Mouse (Mus musculus) kidney, embryonic 15.5 days (tissue): ENCODE measurements around the gene Mex3d. TPM values are rescaled to one million over a fixed set of nuclear protein-coding genes. Genes with fewer than 3 reads are reported as not detected.
A peak's percentile ranks its signal among the peaks of the same experiment; 100 is the strongest.

Experiments used
- ATAC-seq: fragments of 200-750 bp; cut with Nextera tagmentation; replicated peaks from 2 replicates; pipeline ENCODE4 v1.8.0; 2017; ENCODE audit warnings: moderate TSS enrichment; ENCODE audit not compliant: low FRiP score
- H3K27ac ChIP-seq: fragments of 300-500 bp; sonication (generic); 2 replicates; pipeline ENCODE4 v1.5.1; 2015; ENCODE audit warnings: mild to moderate bottlenecking, inconsistent platforms
- H3K27me3 ChIP-seq: fragments of 300-500 bp; sonication (generic); 2 replicates; pipeline ENCODE4 v1.6.1; 2015; ENCODE audit warnings: inconsistent platforms
- H3K36me3 ChIP-seq: fragments of 300-500 bp; sonication (generic); 2 replicates; pipeline ENCODE4 v1.6.1; 2015; ENCODE audit warnings: inconsistent platforms
- H3K4me1 ChIP-seq: fragments of 300-500 bp; sonication (generic); 2 replicates; pipeline ENCODE4 v1.6.1; 2015; ENCODE audit warnings: inconsistent platforms
- H3K4me2 ChIP-seq: fragments of 300-500 bp; sonication (generic); 2 replicates; pipeline ENCODE4 v1.6.1; 2015; ENCODE audit warnings: moderate library complexity, mild to moderate bottlenecking, inconsistent platforms
- H3K4me3 ChIP-seq: fragments of 300-500 bp; sonication (generic); replicated peaks from 2 replicates; pipeline ENCODE4 v1.5.1; 2015; ENCODE audit warnings: mild to moderate bottlenecking, inconsistent platforms
- H3K9ac ChIP-seq: fragments of 300-500 bp; sonication (generic); 2 replicates; pipeline ENCODE4 v1.6.1; 2015; ENCODE audit warnings: mild to moderate bottlenecking, inconsistent platforms
- H3K9me3 ChIP-seq: fragments of 300-500 bp; sonication (generic); replicated peaks from 2 replicates; pipeline ENCODE4 v1.6.1; 2016; ENCODE audit warnings: inconsistent platforms
- WGBS: fragments of 180-500 bp; shearing (Covaris S2); methylation state at CpG from one replicate; pipeline ENCODE4 v1.1.7; 2015; ENCODE audit warnings: mixed read lengths; 5-methylcytosine and 5-hydroxymethylcytosine counted together
- polyA plus RNA-seq: library from polyadenylated mRNA; unstranded; fragments of >200 nt; fragmentation: Nextera tagmentation; extraction: Ambion mirVana; gene quantifications from 2 replicates; pipeline ENCODE4 v1.2.1, GENCODE M21; 2015

Mex3d gene
- polyA plus RNA-seq, 1 experiment from 2014 or later, result 7.1 TPM

DNA sequence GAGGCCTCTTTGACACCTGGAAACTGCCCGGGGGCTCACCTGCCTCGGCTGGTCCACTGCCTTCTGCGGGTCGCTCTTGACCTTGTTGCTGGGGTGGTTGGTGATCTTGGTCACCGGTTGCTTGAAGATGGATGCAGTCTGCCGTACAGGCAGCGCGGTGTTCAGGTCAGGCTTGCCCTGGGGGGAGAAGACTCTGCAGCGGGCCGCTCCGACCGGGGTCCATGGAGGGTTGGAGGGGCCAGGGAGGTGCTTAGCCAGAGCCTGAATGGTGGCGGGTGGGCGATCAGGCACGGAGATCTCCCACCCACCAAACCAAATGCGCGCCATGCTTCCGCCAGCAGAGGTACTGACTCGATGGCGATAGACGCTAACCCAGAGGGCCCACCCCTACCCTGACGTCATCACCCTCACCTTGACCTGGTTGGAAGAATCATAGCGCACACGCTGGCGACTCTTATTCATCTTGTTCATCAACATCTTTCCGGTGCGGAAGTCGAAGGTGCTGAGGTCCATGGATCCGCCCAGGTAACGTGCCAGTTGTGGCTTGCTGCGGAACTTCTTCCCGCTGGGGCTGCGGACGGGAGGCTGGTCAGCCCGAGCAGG, 7.7 kb upstream of the Mex3d start:
- H3K27me3 ChIP-seq, result no peaks in the 10 kb centered on the region
- H3K9me3 ChIP-seq, result no peaks in the 10 kb centered on the region
- H3K4me3 ChIP-seq, result no peak overlapping the region
- H3K4me2 ChIP-seq, result no peak overlapping the region
- WGBS, result 92% methylated on average over 35 of the region's 35 CpGs
- no peak for ATAC-seq
- H3K9ac ChIP-seq, result no peak overlapping the region
- no peak overlapping the region for H3K27ac ChIP-seq
- peaks cover 24% of the 10 kb centered on the region for H3K4me1 ChIP-seq
- peaks cover 70% of the 10 kb centered on the region for H3K36me3 ChIP-seq

DNA sequence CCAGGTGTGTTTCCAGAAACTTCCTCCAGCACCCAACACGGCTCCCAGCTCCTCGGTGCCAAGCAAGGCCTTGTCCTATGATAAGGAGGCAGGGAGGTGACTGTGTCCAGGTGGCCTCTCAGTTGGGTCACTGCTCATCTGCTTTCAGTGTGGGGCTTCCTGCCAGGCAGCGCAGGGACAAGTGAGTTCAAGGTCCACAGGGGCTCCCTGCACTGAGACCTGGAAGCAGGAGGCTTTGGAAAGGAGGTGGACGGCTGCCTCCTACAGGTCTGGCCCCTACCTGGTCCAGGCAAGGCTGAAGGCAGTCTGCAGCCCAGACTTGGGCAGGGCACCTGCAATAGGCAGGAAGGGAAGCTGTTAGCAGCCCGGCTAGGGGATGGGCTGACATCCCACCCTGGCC, 5.2 kb upstream of the Mex3d start:
- H3K4me2 ChIP-seq, result no peak overlapping the region
- H3K4me3 ChIP-seq, result no peak overlapping the region
- H3K9ac ChIP-seq, result no peak overlapping the region
- no peaks in the 10 kb centered on the region for H3K27me3 ChIP-seq
- 88% methylated on average over 5 of the region's 5 CpGs for WGBS
- peaks cover 31% of the 10 kb centered on the region for H3K4me1 ChIP-seq
- H3K9me3 ChIP-seq, result no peaks in the 10 kb centered on the region
- H3K36me3 ChIP-seq, result peaks cover 73% of the 10 kb centered on the region
- ATAC-seq, result no peak
- no peak overlapping the region for H3K27ac ChIP-seq

DNA sequence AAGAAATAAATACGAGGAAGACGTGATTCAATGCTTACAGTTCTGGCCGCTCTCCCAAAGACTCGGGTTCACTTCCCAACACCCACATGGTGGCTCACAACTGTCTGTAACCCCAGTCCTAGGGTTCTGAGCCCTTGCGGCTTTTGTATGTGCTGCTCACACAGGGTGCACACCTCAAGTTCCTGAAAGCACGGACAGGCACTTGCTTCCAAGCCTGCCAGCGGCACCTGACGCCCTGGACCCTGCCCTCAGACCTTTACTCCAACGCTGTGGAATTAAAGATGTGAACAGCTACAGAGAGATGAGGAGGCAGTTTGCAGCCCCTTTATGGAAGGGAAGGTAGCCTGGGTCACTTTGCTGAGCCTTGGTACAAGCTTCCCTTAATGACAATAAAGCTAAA, 3.2 kb upstream of the Mex3d start:
- 83% methylated on average over 9 of the region's 9 CpGs for WGBS
- peaks cover 21% of the 10 kb centered on the region for H3K4me1 ChIP-seq
- H3K9me3 ChIP-seq, result no peaks in the 10 kb centered on the region
- H3K9ac ChIP-seq, result no peak overlapping the region
- peaks cover 59% of the 10 kb centered on the region for H3K36me3 ChIP-seq
- H3K4me3 ChIP-seq, result no peak overlapping the region
- H3K27ac ChIP-seq, result no peak overlapping the region
- no peak overlapping the region for H3K4me2 ChIP-seq
- ATAC-seq, result no peak
- no peaks in the 10 kb centered on the region for H3K27me3 ChIP-seq

DNA sequence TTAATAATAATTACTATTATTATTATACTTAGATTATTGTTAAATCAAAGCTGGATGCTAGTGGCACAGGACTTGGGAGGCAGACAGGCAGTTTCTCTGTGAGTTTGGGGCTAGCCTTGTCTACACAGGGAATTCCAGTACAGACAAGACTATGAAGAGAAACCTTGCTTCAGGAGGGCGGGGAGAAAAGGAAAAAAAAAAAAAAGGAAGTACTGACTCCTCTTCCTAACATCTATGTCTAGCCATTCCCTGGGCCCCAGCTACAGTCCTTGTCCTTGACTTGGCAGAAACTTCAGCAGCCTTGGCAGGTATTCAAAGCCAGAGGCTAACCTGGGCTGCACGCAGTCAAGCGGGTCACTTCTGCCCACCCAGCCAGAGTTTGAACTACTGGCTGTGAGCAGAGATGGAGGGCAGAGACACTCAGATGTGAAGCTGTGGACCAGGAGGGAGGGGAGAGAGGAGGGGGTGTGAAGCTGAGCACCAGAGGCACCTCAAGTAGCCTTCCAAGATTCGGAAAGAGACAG, 1.8 kb upstream of the Mex3d start:
- Histone ChIP-seq H3K36me3 (peaks cover 51% of the 10 kb centered on the region), H3K4me3 (no peak overlapping the region), H3K27ac (no peak overlapping the region), H3K9me3 (no peaks in the 10 kb centered on the region), H3K4me1 (peaks cover 35% of the 10 kb centered on the region), H3K9ac (no peak overlapping the region), H3K27me3 (no peaks in the 10 kb centered on the region), H3K4me2 (no peak overlapping the region)
- 66% methylated on average over 4 of the region's 4 CpGs for WGBS
- no peak for ATAC-seq

DNA sequence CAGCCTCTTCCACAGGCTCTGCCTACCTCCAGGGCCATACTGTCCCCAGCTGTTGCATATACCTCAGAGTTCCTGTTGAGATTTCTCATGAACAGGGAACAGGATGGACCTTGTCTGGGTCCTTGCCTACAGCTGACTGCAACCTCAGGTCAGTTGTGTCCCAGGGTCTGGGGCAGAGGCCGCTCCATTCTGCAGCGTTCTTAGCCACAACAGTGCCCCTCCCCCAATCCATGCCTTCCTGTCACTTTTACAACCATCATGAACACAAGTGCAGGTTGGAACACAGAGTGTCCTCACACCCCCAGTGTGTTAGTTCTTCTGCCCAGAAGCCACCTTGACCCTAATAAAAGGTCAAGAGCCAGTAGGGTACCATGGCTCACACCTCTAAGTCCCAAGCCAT, 1.3 kb upstream of the Mex3d start:
- WGBS, result 13% methylated on average over 2 of the region's 2 CpGs
- Histone ChIP-seq H3K4me2 (peak overlapping the region; percentile 97), H3K27ac (peak overlapping the region; percentile 83; the same call in 1 of the 2 replicates)

DNA sequence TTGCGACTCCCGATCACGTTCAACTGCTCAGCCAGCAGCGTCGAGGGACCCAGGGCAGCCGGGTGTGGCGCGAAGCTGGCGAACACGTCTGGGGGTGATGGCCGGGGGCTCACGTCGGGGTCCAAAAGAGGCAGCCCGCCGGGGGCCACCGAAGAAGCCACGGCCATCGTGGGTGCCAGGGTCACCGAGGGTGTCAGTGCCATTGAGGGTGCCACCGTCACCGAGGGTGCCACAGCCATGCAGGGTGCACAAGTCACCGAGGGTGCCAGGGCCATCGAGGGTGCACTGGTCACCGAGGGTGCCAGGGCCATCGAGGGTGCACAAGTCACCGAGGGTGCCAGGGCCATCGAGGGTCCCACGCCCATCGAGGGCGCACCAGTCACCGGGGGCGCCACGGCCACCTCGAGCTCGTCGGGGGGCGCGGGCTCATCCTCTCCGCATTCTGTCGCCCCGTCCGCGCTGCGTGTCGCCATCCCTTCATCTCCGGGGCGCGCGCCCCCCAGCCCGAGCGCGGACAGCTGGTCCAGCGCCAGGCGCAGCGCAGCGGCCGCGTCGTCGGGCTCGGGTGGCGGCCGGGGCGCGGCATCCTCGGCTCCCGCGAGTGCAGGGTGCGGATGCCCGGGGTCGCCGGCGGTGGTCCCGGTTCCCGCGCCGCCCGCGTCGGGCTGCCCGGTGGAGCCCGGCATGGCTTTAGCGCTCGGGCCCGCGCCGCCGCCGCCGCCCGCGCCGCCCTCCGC, 556 bp downstream of the Mex3d start:
- peaks cover 50% of the 10 kb centered on the region for H3K36me3 ChIP-seq
- H3K27ac ChIP-seq, result peak overlapping the region; percentile 91
- H3K4me1 ChIP-seq, result peaks cover 49% of the 10 kb centered on the region
- ATAC-seq, result peak; percentile 1
- WGBS, result under 1% methylated on average over 86 of the region's 94 CpGs
- no peaks in the 10 kb centered on the region for H3K27me3 ChIP-seq
- peak overlapping the region; percentile 88 for H3K4me2 ChIP-seq
- peak overlapping the region; percentile 96 for H3K9ac ChIP-seq
- no peaks in the 10 kb centered on the region for H3K9me3 ChIP-seq
- peak overlapping the region; percentile 74 for H3K4me3 ChIP-seq

More for the DNA sequence above, 1.3 kb upstream of the Mex3d start:
- Histone ChIP-seq H3K4me3 (0 out of 2 replicates have a peak overlapping the region, but pooled peaks have one; percentile 74), H3K27me3 (no peaks in the 10 kb centered on the region), H3K36me3 (peaks cover 50% of the 10 kb centered on the region), H3K9ac (0 out of 2 replicates have a peak overlapping the region, but pooled peaks have one; percentile 96), H3K4me1 (peaks cover 40% of the 10 kb centered on the region), H3K9me3 (no peaks in the 10 kb centered on the region)
- ATAC-seq, result 0 out of 2 replicates have a peak, but pooled peaks have one; percentile 6

DNA sequence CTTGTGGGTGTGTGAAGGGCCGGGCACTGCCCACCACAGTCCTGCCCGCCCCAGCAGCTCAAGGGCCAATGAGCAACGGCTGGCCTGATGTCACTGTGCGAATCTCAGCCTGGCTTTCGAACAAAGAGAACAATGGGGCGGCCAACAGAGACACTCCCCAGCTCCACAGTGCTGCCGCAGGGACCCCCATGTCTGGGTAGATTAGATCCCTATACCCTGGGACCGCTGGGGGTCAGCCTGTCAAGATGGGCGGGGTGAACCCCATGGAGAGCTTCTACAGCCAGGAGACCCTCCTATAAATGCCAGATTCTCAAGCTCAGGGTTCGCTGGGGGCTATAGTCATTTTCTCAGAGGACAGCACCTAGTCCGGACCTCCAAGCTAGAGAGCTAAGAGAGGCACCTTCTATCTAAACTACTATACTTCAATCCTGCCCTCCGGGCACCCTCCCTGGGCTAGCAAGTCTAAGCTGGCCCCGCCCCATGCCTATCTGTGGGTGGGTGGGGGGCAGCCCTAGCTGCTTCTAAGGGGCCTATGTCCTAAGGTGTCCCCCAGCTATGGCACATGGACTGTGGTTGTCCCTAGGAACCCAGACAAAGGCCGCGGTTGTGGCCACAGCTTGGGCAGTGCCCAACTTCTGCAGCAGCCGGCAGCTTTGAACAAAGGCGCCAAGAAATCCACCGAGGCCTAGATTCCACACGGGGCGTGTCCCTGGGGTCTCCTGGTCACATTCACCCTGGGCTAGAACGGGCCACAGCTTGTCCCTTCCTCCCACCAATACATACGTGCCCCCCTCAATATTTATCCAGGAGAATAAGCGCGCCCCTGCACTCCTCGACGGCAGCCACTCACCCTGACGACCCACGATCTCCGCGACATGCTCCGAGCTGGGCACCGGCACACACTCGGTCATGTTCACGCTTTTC, 1.4 kb downstream of the Mex3d start:
- under 1% methylated on average over 34 of the region's 34 CpGs for WGBS
- peak overlapping the region; percentile 74 for H3K4me3 ChIP-seq

DNA sequence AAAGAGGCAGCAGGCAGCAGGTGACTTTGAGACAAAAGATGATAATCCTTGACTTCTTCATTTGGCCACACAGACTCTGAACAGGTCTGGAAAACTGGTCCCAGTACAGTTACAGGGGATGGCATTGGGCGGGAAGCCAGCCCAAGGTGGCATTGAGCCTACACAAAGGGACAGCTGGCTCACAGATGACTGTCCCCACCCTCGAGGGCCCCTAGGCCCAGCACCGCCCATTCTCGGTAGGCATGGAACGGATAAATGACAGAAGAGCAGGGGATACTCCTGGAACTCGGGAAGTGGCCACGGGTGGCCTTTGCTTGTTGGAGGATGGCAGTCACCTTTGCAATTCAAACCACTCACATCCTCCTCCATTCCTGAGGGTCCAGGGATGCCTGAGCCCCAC, 2.1 kb downstream of the Mex3d start:
- Histone ChIP-seq H3K4me3 (peak overlapping the region; percentile 74), H3K27me3 (no peaks in the 10 kb centered on the region), H3K9ac (peak overlapping the region; percentile 96), H3K4me1 (peaks cover 63% of the 10 kb centered on the region), H3K27ac (peak overlapping the region; percentile 91), H3K9me3 (no peaks in the 10 kb centered on the region), H3K4me2 (peak overlapping the region; percentile 88), H3K36me3 (peaks cover 50% of the 10 kb centered on the region)
- WGBS, result 12% methylated on average over 7 of the region's 7 CpGs
- no peak for ATAC-seq

More for the DNA sequence above, 1.4 kb downstream of the Mex3d start:
- Histone ChIP-seq H3K4me2 (peak overlapping the region; percentile 88), H3K4me1 (peaks cover 58% of the 10 kb centered on the region), H3K27me3 (no peaks in the 10 kb centered on the region), H3K27ac (peak overlapping the region; percentile 91), H3K36me3 (peaks cover 50% of the 10 kb centered on the region), H3K9ac (peak overlapping the region; percentile 96), H3K9me3 (no peaks in the 10 kb centered on the region)
- peak; percentile 49 for ATAC-seq

DNA sequence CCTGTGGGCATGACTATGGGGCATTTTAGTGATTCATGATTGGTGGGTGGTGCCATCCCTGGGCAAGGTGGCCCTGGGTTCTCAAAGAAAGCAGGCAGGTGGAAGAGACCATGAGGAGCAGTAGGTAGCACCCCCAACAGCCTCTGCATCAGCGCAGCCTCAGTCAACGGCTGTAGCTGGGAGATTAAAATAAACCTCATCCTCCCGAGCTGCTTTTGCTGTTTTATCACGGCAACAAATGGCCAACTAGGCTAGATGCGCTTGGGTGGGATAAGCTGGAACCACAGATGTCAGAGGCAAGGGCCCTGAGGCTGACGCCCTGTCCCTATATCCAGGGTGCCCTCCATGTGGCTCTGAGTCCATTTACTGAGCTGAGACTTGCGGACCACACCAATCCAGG, 2.8 kb downstream of the Mex3d start:
- no peak for ATAC-seq
- Histone ChIP-seq H3K9me3 (no peaks in the 10 kb centered on the region), H3K4me2 (peak overlapping the region; percentile 88), H3K36me3 (peaks cover 50% of the 10 kb centered on the region), H3K27me3 (no peaks in the 10 kb centered on the region), H3K27ac (no peak overlapping the region; the same call in 1 of the 2 replicates), H3K4me1 (peaks cover 63% of the 10 kb centered on the region), H3K4me3 (peak overlapping the region; percentile 74), H3K9ac (peak overlapping the region; percentile 96)
- 68% methylated on average over 7 of the region's 7 CpGs for WGBS

DNA sequence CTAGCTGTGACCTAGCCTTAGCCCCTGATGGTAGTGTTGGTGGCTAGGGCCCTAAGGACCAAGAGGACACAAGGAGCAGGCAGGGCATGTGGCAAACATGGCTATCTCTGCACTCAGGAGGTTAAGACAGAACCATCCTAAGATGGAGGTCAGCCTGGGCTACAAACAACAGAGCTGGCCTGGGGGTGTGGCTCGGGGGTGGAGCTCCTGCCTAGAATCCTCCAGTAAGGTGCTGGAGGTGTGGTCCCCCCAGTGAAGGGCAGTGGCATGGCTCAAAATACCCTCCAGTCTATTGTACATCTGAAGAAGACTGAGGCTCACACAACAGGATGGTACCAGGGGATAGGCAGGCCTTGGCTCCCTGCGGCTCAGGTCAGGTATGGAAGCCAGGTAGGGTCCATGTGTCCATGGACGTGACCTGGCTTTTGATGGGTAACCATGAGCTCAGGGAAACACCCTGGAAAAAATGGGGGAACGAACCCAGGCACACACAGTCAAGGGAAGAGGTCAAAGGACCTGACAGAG, 3.3 kb downstream of the Mex3d start:
- no peak overlapping the region for H3K27ac ChIP-seq
- H3K9ac ChIP-seq, result peak overlapping the region; percentile 96
- no peaks in the 10 kb centered on the region for H3K27me3 ChIP-seq
- no peak for ATAC-seq
- WGBS, result 89% methylated on average over 4 of the region's 4 CpGs
- peaks cover 55% of the 10 kb centered on the region for H3K36me3 ChIP-seq
- H3K4me2 ChIP-seq, result peak overlapping the region; percentile 88
- peaks cover 63% of the 10 kb centered on the region for H3K4me1 ChIP-seq
- H3K9me3 ChIP-seq, result no peaks in the 10 kb centered on the region
- H3K4me3 ChIP-seq, result peak overlapping the region; percentile 74

DNA sequence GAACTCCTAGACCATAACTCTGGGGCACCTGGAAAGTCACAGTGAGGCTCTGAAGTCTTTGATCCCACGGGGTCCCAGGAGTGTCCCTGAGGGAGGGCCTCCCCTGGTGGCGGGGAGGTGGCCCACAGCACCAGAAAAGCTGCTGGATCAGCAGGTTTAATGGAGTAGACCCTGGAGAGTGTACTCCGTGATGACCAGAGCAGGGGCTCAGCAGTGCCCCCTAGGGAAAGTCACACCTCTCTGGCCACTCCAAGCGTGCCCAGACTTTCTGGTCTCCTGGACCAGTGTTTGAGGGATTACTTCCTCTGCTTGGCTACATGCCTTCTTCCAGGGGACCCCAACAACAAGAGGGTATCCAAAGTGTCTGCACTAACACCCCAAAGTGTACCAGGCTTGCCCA, 4.0 kb downstream of the Mex3d start:
- Histone ChIP-seq H3K4me3 (no peak overlapping the region), H3K9me3 (no peaks in the 10 kb centered on the region), H3K4me1 (peaks cover 56% of the 10 kb centered on the region), H3K36me3 (peaks cover 55% of the 10 kb centered on the region), H3K4me2 (peak overlapping the region; percentile 8; the same call in 1 of the 2 replicates), H3K27ac (no peak overlapping the region), H3K27me3 (no peaks in the 10 kb centered on the region), H3K9ac (no peak overlapping the region; the same call in 1 of the 2 replicates)
- no peak for ATAC-seq
- 54% methylated on average over 4 of the region's 4 CpGs for WGBS
